Mouse (Mus musculus): ENCODE data around the gene Nle1. TPM values are rescaled to one million over a fixed set of nuclear protein-coding genes. Genes with fewer than 3 reads are reported as not detected.
A peak's percentile ranks its signal among the peaks of the same experiment; 100 is the strongest.

Gene Nle1
- polyA plus RNA-seq, 1 experiment from 2014 or later: 24.0 TPM

- no peaks in the 10 kb centered on the region for H3K4me1 ChIP-seq (replicated peaks; ENCODE audit: insufficient read depth, low read length)
- no peak overlapping the region for H3K27ac ChIP-seq
- H3K4me3 ChIP-seq (replicated peaks; ENCODE audit: low read depth, low read length): no peak overlapping the region
- 93% methylated on average over 20 of the region's 20 CpGs for WGBS
- no peaks in the 10 kb centered on the region for H3K27me3 ChIP-seq (ENCODE audit: insufficient read depth, low read length)
- TF ChIP-seq CTCF (IDR thresholded peaks at IDR 0.05; ENCODE audit: low read depth): no peak
- H3K36me3 ChIP-seq (ENCODE audit: insufficient read depth, low read length): peaks cover 48% of the 10 kb centered on the region
- ATAC-seq (replicated peaks; ENCODE audit: low FRiP score, low read depth): no peak
- no peak overlapping the region for H3K4me2 ChIP-seq (ENCODE audit: low read length)
- no peaks in the 10 kb centered on the region for H3K9me3 ChIP-seq (replicated peaks; ENCODE audit: low read length)
- no peak for DNase-seq (ENCODE audit: low spot score)
- H3K9ac ChIP-seq (ENCODE audit: low read depth, low read length): no peak overlapping the region
These were observed 6.5 kb downstream of the Nle1 start for GRCm38 (mm10) chr11:82901606-82902310.

GRCm38 (mm10) chr11:82899720-82900119, 8.5 kb downstream of the Nle1 start:
- DNase-seq (ENCODE audit: low spot score): no peak
- no peak for TF ChIP-seq CTCF (IDR thresholded peaks at IDR 0.05; ENCODE audit: low read depth)
- H3K4me1 ChIP-seq (replicated peaks; ENCODE audit: insufficient read depth, low read length): no peaks in the 10 kb centered on the region
- ATAC-seq (replicated peaks; ENCODE audit: low FRiP score, low read depth): no peak
- peaks cover 42% of the 10 kb centered on the region for H3K36me3 ChIP-seq (ENCODE audit: insufficient read depth, low read length)
- H3K4me2 ChIP-seq (ENCODE audit: low read length): no peak overlapping the region
- no peak overlapping the region for H3K4me3 ChIP-seq (replicated peaks; ENCODE audit: low read depth, low read length)
- no peak overlapping the region for H3K27ac ChIP-seq
- H3K27me3 ChIP-seq (ENCODE audit: insufficient read depth, low read length): no peaks in the 10 kb centered on the region
- 93% methylated on average over 5 of the region's 5 CpGs for WGBS
- H3K9ac ChIP-seq (ENCODE audit: low read depth, low read length): no peak overlapping the region
- H3K9me3 ChIP-seq (replicated peaks; ENCODE audit: low read length): no peaks in the 10 kb centered on the region

GRCm38 (mm10) chr11:82897478-82897877, 10.7 kb downstream of the Nle1 start:
- DNase-seq (ENCODE audit: low spot score): peak; percentile 18
- Histone ChIP-seq H3K27ac (no peak overlapping the region), H3K4me2 (ENCODE audit: low read length) (no peak overlapping the region), H3K4me1 (replicated peaks; ENCODE audit: insufficient read depth, low read length) (no peaks in the 10 kb centered on the region), H3K36me3 (ENCODE audit: insufficient read depth, low read length) (peaks cover 22% of the 10 kb centered on the region; the same call in 1 of the 2 replicates), H3K4me3 (replicated peaks; ENCODE audit: low read depth, low read length) (no peak overlapping the region), H3K9ac (ENCODE audit: low read depth, low read length) (no peak overlapping the region), H3K27me3 (ENCODE audit: insufficient read depth, low read length) (no peaks in the 10 kb centered on the region), H3K9me3 (replicated peaks; ENCODE audit: low read length) (no peaks in the 10 kb centered on the region)
- ATAC-seq (replicated peaks; ENCODE audit: low FRiP score, low read depth): no peak
- no peak; the same call in 1 of the 2 replicates for TF ChIP-seq CTCF (IDR thresholded peaks at IDR 0.05; ENCODE audit: low read depth)
- 63% methylated on average over 10 of the region's 10 CpGs for WGBS

GRCm38 (mm10) chr11:82891936-82892335, 16.3 kb downstream of the Nle1 start, which contains the start of gene Fndc8:
Gene Fndc8 (plus strand): TSS chr11:82892124.
- H3K27me3 ChIP-seq (ENCODE audit: insufficient read depth, low read length): no peaks in the 10 kb centered on the region
- WGBS: 49% methylated on average over 7 of the region's 7 CpGs
- H3K9ac ChIP-seq (ENCODE audit: low read depth, low read length): no peak within 1 kb of the TSS
- TF ChIP-seq CTCF (IDR thresholded peaks at IDR 0.05; ENCODE audit: low read depth): no peak
- no peaks in the 10 kb centered on the region for H3K36me3 ChIP-seq (ENCODE audit: insufficient read depth, low read length)
- no peak within 1 kb of the TSS for H3K4me2 ChIP-seq (ENCODE audit: low read length)
- ATAC-seq (replicated peaks; ENCODE audit: low FRiP score, low read depth) (no peak), DNase-seq (ENCODE audit: low spot score) (no peak)
- no peak within 1 kb of the TSS for H3K4me3 ChIP-seq (replicated peaks; ENCODE audit: low read depth, low read length)
- H3K9me3 ChIP-seq (replicated peaks; ENCODE audit: low read length): no peaks in the 10 kb centered on the region
- H3K27ac ChIP-seq: no peak within 1 kb of the TSS
- H3K4me1 ChIP-seq (replicated peaks; ENCODE audit: insufficient read depth, low read length): 0 out of 2 replicates have a peak, but pooled peaks cover 6% of the 10 kb centered on the region

GRCm38 (mm10) chr11:82890342-82890762, 17.9 kb downstream of the Nle1 start, which contains the start of gene Rad51d:
Gene Rad51d (minus strand): TSS chr11:82890614.
- no peaks in the 10 kb centered on the region for H3K27me3 ChIP-seq (ENCODE audit: insufficient read depth, low read length)
- DNase-seq (ENCODE audit: low spot score) (peak; percentile 96), ATAC-seq (replicated peaks; ENCODE audit: low FRiP score, low read depth) (peak; percentile 88)
- H3K27ac ChIP-seq: peak within 1 kb of the TSS; percentile 82
- H3K36me3 ChIP-seq (ENCODE audit: insufficient read depth, low read length): no peaks in the 10 kb centered on the region
- H3K9me3 ChIP-seq (replicated peaks; ENCODE audit: low read length): no peaks in the 10 kb centered on the region
- H3K4me2 ChIP-seq (ENCODE audit: low read length): peak within 1 kb of the TSS; percentile 88
- 0 out of 2 replicates have a peak, but pooled peaks cover 6% of the 10 kb centered on the region for H3K4me1 ChIP-seq (replicated peaks; ENCODE audit: insufficient read depth, low read length)
- H3K4me3 ChIP-seq (replicated peaks; ENCODE audit: low read depth, low read length): peak within 1 kb of the TSS; percentile 63
- H3K9ac ChIP-seq (ENCODE audit: low read depth, low read length): peak within 1 kb of the TSS; percentile 72
- WGBS: under 1% methylated on average over 25 of the region's 26 CpGs
- TF ChIP-seq CTCF (IDR thresholded peaks at IDR 0.05; ENCODE audit: low read depth): peak; percentile 91

- Histone ChIP-seq H3K27ac (peak overlapping the region; percentile 82), H3K4me1 (replicated peaks; ENCODE audit: insufficient read depth, low read length) (0 out of 2 replicates have a peak, but pooled peaks cover 6% of the 10 kb centered on the region), H3K9ac (ENCODE audit: low read depth, low read length) (peak overlapping the region; percentile 72), H3K4me2 (ENCODE audit: low read length) (peak overlapping the region; percentile 88), H3K4me3 (replicated peaks; ENCODE audit: low read depth, low read length) (peak overlapping the region; percentile 63), H3K9me3 (replicated peaks; ENCODE audit: low read length) (no peaks in the 10 kb centered on the region), H3K36me3 (ENCODE audit: insufficient read depth, low read length) (no peaks in the 10 kb centered on the region), H3K27me3 (ENCODE audit: insufficient read depth, low read length) (no peaks in the 10 kb centered on the region)
- DNase-seq (ENCODE audit: low spot score) (peak; percentile 42), ATAC-seq (replicated peaks; ENCODE audit: low FRiP score, low read depth) (peak; percentile 45)
- no peak; the same call in 1 of the 2 replicates for TF ChIP-seq CTCF (IDR thresholded peaks at IDR 0.05; ENCODE audit: low read depth)
- 5% methylated on average over 31 of the region's 31 CpGs for WGBS
These were observed 18.5 kb downstream of the Nle1 start for GRCm38 (mm10) chr11:82889524-82890341.
